Mouse (Mus musculus): ENCODE results near the gene Kcnn4. TPM values are rescaled to one million over a fixed set of nuclear protein-coding genes. Genes with fewer than 3 reads are reported as not detected.
"Not testable (repeated sequence)": the region's sequence is repeated elsewhere in the genome, so short reads cannot be mapped to it uniquely, and the experiment has no call there.

The Kcnn4 gene
- total RNA-seq, 2 experiments from 2014 or later = 0.29 to 0.33 TPM

DNA sequence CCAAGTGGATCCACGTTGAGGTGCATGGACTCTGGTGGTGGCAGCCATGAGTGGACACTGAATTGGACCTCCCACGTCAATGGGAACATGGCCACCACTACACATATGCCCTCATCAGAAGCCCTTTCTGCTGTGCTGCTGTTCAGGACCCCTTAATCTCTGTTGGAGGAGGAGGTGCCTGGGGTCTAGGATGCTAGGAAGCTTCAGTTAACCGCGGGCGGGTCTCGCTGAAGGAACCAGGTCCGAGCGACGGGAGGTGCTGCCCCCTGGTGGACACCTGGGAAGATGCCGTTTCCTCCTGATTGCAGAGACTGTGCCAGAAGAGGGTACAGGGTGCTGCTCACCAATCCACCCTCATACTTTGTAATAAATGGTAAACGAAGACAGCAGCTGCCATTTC is 14.8 kb downstream of the Kcnn4 start:
- intact Hi-C loops (cut with DNase I; ENCODE audit: low total_unique reads) = loop anchor here (2.0 kb wide), 1 partner anchor 20 kb away; no protein-coding TSS in a partner anchor
- DNase-seq = peak; percentile 70

- intact Hi-C loops (cut with DNase I; ENCODE audit: low total_unique reads) = no loop called here
- peak; percentile 73 for DNase-seq
Observed at GRCm38 (mm10) chr7:24387059-24387556, 17.0 kb downstream of the Kcnn4 start.

GRCm38 (mm10) chr7:24389516-24390187 is 19.6 kb downstream of the Kcnn4 start:
- no peak for DNase-seq

DNA sequence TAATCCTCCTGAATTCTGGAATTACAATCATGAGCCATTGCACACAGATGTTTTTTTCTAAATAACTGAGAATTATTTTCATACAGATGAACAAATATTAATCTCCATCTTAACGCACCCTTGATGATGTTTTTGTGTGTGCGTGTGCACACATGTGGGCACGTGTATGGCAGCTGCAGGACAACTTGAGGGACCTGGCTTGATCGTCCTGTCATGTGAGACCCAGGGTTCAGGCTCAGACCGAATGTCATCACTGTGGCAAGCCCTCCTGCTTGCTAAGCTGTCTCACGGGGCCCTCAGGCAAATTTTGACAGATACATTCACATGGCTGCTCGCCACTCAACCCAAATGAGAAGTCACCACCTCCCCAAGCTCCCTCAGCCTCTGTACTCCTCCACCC is 20.4 kb downstream of the Kcnn4 start:
- no peak for DNase-seq
- intact Hi-C loops (cut with DNase I; ENCODE audit: low total_unique reads) = no loop called here

More at GRCm38 (mm10) chr7:24389516-24390187, 19.6 kb downstream of the Kcnn4 start:
- intact Hi-C loops (cut with DNase I; ENCODE audit: low total_unique reads) = no loop called here

GRCm38 (mm10) chr7:24391077-24391476 is 21.0 kb downstream of the Kcnn4 start:
- intact Hi-C loops (cut with DNase I; ENCODE audit: low total_unique reads) = no loop called here
- no peak for DNase-seq

GRCm38 (mm10) chr7:24391687-24392086 is 21.6 kb downstream of the Kcnn4 start:
- intact Hi-C loops (cut with DNase I; ENCODE audit: low total_unique reads) = no loop called here
- DNase-seq = no peak

DNA sequence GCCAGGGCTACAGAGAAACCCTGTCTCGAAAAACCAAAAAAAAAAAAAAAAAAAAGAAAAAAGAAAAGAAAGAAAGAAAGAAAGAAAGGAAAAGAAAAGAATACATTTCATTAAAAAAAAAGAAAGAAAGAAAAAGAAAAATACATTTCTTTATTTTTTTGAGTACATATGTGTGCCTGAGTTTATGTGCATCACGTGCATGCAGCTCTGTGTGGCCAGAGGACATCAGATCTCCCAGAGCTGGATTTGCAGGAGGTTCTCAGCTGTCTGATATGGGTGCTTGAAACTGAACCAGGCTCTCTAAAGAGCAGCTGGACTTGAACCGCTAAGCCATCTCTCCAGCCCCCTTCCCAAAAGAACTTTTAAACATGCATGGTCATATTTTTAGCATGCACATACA is 24.0 kb downstream of the Kcnn4 start:
- intact Hi-C loops (cut with DNase I; ENCODE audit: low total_unique reads) = no loop called here
- no peak for DNase-seq

DNA sequence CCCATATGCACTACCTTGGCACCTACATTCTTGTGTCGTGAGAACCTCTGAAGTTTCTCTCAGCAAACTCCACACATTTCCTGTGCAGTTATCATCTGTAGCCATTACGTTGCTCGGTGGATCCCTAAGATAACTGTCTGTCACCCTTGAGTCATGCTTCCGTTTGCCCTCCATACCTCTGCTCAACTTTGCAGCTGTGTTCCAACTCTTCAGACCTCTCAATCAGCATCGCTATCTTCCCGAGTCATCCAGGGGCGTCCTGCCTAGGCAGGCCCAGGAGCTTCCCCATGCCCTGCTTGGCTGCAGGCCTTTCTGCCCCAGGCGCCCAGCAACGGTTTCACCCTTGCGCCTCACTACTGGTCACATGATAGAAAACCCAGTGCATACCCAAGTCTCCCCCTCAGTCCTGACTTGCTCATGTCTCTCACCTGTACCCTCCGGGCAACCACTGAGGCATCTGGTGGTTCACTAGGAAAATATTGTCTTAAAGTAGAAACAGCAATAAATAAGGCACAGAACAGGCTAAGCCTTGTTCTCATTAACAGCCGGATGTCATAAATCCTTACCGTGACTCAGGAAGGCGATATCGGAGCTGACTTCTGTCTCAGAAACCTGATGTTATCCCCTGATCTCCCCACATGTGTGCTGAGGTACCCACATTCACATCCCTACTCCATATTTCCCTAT is 24.6 kb downstream of the Kcnn4 start:
- intact Hi-C loops (cut with DNase I; ENCODE audit: low total_unique reads) = no loop called here
- no peak for DNase-seq

DNA sequence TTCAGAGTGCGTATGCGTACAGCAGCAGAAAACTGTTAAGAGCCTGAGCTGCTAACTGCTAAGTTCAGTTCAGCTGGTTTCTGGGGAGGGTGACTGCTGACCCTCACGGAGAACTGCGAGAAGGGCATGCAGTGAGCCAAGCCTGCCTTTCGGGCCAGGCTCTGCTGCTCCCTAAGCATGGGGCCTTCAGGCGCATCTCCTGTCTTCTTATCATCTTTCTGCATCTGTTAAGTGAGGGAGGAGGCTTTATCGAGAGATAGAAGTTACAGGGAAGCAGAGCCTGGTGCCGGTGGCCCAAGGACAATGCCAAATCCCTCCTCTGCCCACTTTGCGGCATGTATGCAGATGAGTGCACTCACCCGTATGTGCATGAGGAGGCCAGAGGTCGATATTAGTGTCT is 26.8 kb downstream of the Kcnn4 start:
- DNase-seq = no peak
- intact Hi-C loops (cut with DNase I; ENCODE audit: low total_unique reads) = no loop called here

DNA sequence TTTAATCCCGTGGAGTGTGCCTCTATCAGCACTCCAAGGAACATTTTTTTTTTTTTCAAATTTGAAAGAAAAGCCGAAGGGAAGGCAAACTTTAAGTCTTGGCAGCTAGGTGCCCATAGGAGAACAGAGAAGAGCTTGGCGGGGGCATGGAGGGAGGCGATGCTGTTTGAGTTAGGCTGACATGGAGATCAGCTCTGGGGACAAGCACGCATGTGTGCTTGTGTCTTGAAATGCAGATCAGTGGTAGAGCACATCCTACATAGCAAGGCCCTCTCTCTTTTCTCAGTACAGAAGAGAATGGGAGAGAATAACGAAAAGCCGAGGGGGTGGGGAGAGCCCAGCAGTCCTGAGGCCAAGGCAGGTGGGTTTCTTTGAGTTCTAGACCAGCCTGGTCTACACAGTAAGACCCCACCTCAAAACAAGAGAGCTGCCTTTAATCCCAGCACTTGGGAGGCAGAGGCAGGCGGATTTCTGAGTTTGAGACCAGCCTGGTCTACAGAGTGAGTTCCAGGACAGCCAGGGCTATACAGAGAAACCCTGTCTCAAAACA is 28.4 kb downstream of the Kcnn4 start:
- no peak for DNase-seq
- intact Hi-C loops (cut with DNase I; ENCODE audit: low total_unique reads) = no loop called here

GRCm38 (mm10) chr7:24399256-24400081 is 29.4 kb downstream of the Kcnn4 start, which contains the start of gene Smg9:
Gene Smg9 (plus strand): TSS chr7:24399619.
- DNase-seq = peak; percentile 98
- intact Hi-C loops (cut with DNase I; ENCODE audit: low total_unique reads) = no loop called here

- intact Hi-C loops (cut with DNase I; ENCODE audit: low total_unique reads) = no loop called here
- no peak for DNase-seq
Observed at GRCm38 (mm10) chr7:24400082-24400452, 30.0 kb downstream of the Kcnn4 start.

GRCm38 (mm10) chr7:24400489-24400888 is 30.4 kb downstream of the Kcnn4 start:
- DNase-seq; intact Hi-C loops (cut with DNase I; ENCODE audit: low total_unique reads): not testable (repeated sequence)

DNA sequence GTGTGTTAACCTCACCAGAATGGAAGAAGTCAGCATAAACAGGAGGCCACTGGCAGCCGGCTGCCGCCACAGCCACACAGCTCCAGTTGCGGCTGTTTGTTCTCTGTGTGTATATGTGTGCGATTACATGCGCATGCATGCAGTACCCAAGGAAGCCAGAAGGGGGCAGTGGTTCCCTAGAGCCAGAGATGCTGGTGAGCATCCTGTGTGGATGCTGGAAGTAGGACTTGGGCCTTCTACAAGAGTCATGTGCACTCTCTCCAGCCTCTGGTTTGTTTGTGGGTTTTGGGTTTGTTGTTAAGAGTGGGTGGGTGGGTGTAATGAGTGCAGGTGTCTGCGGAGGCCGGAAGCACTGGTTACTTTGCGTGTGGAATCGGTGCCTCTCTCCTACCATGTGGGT is 32.8 kb downstream of the Kcnn4 start:
- no peak for DNase-seq
- intact Hi-C loops (cut with DNase I; ENCODE audit: low total_unique reads) = no loop called here

GRCm38 (mm10) chr7:24405649-24406048 is 35.6 kb downstream of the Kcnn4 start:
- no peak for DNase-seq
- intact Hi-C loops (cut with DNase I; ENCODE audit: low total_unique reads) = loop anchor here (5.0 kb wide), 1 partner anchor 38 kb away; no protein-coding TSS in a partner anchor

DNA sequence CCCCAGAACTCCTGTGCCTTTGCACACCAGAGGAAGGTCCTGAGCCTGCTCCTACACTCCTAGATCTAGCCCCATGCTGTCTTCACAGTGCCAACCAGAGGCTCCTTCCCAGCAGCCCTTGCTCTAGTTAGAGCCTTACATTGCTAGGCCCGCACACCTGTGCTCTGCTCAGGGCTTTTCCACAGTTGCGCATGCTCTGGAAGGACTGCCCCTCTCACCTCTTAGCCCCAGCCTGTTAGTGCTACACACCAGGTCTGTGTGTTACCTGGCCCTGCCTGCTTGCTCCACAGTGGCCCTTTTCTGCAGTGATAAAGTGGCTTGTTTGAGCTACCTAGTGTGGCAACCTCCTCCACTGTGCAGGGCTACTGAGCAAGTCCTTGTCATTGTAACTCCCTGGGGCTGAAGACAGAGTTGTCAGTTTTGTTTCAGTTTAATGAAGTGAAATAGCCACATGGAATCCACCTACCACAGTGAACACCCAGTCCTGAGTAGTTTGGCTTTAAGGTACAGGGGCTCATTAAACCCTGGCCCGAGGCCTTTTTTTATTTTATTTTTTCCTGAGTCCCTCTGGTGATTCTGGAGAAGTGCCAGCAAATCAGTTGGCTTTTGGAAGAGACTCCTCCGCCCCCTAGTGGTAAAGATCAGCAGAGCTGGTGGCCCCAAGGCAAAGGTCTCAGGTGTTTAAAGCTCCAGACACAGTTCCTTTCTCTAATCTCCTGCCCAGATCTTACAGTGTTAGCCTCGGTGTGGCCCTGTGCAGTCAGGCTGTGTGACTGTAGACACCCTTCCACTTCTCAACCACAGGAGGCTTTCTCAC is 36.7 kb downstream of the Kcnn4 start:
- intact Hi-C loops (cut with DNase I; ENCODE audit: low total_unique reads) = loop anchor here (5.0 kb wide), 1 partner anchor 39 kb away; no protein-coding TSS in a partner anchor
- peak; percentile 55 for DNase-seq

- DNase-seq = no peak
- intact Hi-C loops (cut with DNase I; ENCODE audit: low total_unique reads) = loop anchor here (5.0 kb wide), 1 partner anchor 41 kb away; no protein-coding TSS in a partner anchor
Observed at GRCm38 (mm10) chr7:24408186-24408585, 38.1 kb downstream of the Kcnn4 start.

- no peak for DNase-seq
- intact Hi-C loops (cut with DNase I; ENCODE audit: low total_unique reads) = no loop called here
Observed at GRCm38 (mm10) chr7:24410123-24410522, 40.1 kb downstream of the Kcnn4 start.

GRCm38 (mm10) chr7:24410831-24411230 is 40.8 kb downstream of the Kcnn4 start:
- intact Hi-C loops (cut with DNase I; ENCODE audit: low total_unique reads) = no loop called here
- DNase-seq = no peak

Data from gastrocnemius, postnatal 14 days (tissue).